Mouse (Mus musculus): ENCODE data around the gene Gatad2b. TPM values are rescaled to one million over a fixed set of nuclear protein-coding genes. Genes with fewer than 3 reads are reported as not detected.
"Not testable (repeated sequence)": the region's sequence is repeated elsewhere in the genome, so short reads cannot be mapped to it uniquely, and the experiment has no call there.

Gene Gatad2b
- polyA plus RNA-seq, 1 experiment from 2014 or later = 14.3 TPM

- H3K36me3 ChIP-seq (ENCODE audit: control insufficient read depth, insufficient read depth, low read length) = peaks cover 16% of the 10 kb centered on the region
- no peak for ATAC-seq (replicated peaks; ENCODE audit: insufficient number of reproducible peaks, low FRiP score, low TSS enrichment)
- WGBS (ENCODE audit: insufficient replicate concordance) = 87% methylated on average over 9 of the region's 9 CpGs
Measured at GRCm38 (mm10) chr3:90280708-90281107, 12.3 kb upstream of the Gatad2b start.

GRCm38 (mm10) chr3:90284150-90284549 lies 8.8 kb upstream of the Gatad2b start:
- no peak for ATAC-seq (replicated peaks; ENCODE audit: insufficient number of reproducible peaks, low FRiP score, low TSS enrichment)
- Histone ChIP-seq H3K9me3 (replicated peaks; ENCODE audit: control insufficient read depth, low read length) (no peaks in the 10 kb centered on the region), H3K4me2 (no peak overlapping the region), H3K4me3 (ENCODE audit: low read depth, low read length) (no peak overlapping the region), H3K4me1 (ENCODE audit: control insufficient read depth, insufficient read depth, low read length) (no peaks in the 10 kb centered on the region), H3K27me3 (ENCODE audit: control insufficient read depth, insufficient read depth, low read length) (no peaks in the 10 kb centered on the region), H3K9ac (ENCODE audit: low read depth, low read length) (no peak overlapping the region), H3K36me3 (ENCODE audit: control insufficient read depth, insufficient read depth, low read length) (peaks cover 11% of the 10 kb centered on the region), H3K27ac (ENCODE audit: low read depth, low read length) (no peak overlapping the region)
- WGBS (ENCODE audit: insufficient replicate concordance) = 92% methylated on average over 2 of the region's 2 CpGs

More at GRCm38 (mm10) chr3:90280708-90281107, 12.3 kb upstream of the Gatad2b start:
- no peaks in the 10 kb centered on the region for H3K9me3 ChIP-seq (replicated peaks; ENCODE audit: control insufficient read depth, low read length)
- no peak overlapping the region for H3K9ac ChIP-seq (ENCODE audit: low read depth, low read length)
- no peak overlapping the region for H3K27ac ChIP-seq (ENCODE audit: low read depth, low read length)
- H3K4me3 ChIP-seq (ENCODE audit: low read depth, low read length) = no peak overlapping the region
- H3K27me3 ChIP-seq (ENCODE audit: control insufficient read depth, insufficient read depth, low read length) = no peaks in the 10 kb centered on the region
- no peak overlapping the region for H3K4me2 ChIP-seq
- H3K4me1 ChIP-seq (ENCODE audit: control insufficient read depth, insufficient read depth, low read length) = no peaks in the 10 kb centered on the region

- H3K9ac ChIP-seq (ENCODE audit: low read depth, low read length); H3K36me3 ChIP-seq (ENCODE audit: control insufficient read depth, insufficient read depth, low read length); H3K4me3 ChIP-seq (ENCODE audit: low read depth, low read length); H3K9me3 ChIP-seq (replicated peaks; ENCODE audit: control insufficient read depth, low read length); H3K4me2 ChIP-seq; H3K27me3 ChIP-seq (ENCODE audit: control insufficient read depth, insufficient read depth, low read length); H3K27ac ChIP-seq (ENCODE audit: low read depth, low read length); H3K4me1 ChIP-seq (ENCODE audit: control insufficient read depth, insufficient read depth, low read length); ATAC-seq (replicated peaks; ENCODE audit: insufficient number of reproducible peaks, low FRiP score, low TSS enrichment): not testable (repeated sequence)
- WGBS (ENCODE audit: insufficient replicate concordance) = 53% methylated on average over 2 of the region's 3 CpGs
Measured at GRCm38 (mm10) chr3:90289403-90289802, 3.6 kb upstream of the Gatad2b start.

GRCm38 (mm10) chr3:90290602-90291001 lies 2.4 kb upstream of the Gatad2b start:
- H3K4me1 ChIP-seq (ENCODE audit: control insufficient read depth, insufficient read depth, low read length) = peaks cover 11% of the 10 kb centered on the region
- no peak overlapping the region for H3K4me3 ChIP-seq (ENCODE audit: low read depth, low read length)
- H3K27me3 ChIP-seq (ENCODE audit: control insufficient read depth, insufficient read depth, low read length) = no peaks in the 10 kb centered on the region
- no peaks in the 10 kb centered on the region for H3K9me3 ChIP-seq (replicated peaks; ENCODE audit: control insufficient read depth, low read length)
- H3K27ac ChIP-seq (ENCODE audit: low read depth, low read length) = no peak overlapping the region
- H3K4me2 ChIP-seq = no peak overlapping the region
- 76% methylated on average over 1 of the region's 1 CpGs for WGBS (ENCODE audit: insufficient replicate concordance)
- H3K36me3 ChIP-seq (ENCODE audit: control insufficient read depth, insufficient read depth, low read length) = no peaks in the 10 kb centered on the region
- H3K9ac ChIP-seq (ENCODE audit: low read depth, low read length) = no peak overlapping the region
- no peak for ATAC-seq (replicated peaks; ENCODE audit: insufficient number of reproducible peaks, low FRiP score, low TSS enrichment)

GRCm38 (mm10) chr3:90291982-90292344 lies 1.0 kb upstream of the Gatad2b start:
- Histone ChIP-seq H3K4me1 (ENCODE audit: control insufficient read depth, insufficient read depth, low read length) (peaks cover 11% of the 10 kb centered on the region), H3K27ac (ENCODE audit: low read depth, low read length) (peak overlapping the region; percentile 83), H3K4me2 (peak overlapping the region; percentile 67), H3K9me3 (replicated peaks; ENCODE audit: control insufficient read depth, low read length) (no peaks in the 10 kb centered on the region), H3K36me3 (ENCODE audit: control insufficient read depth, insufficient read depth, low read length) (no peaks in the 10 kb centered on the region), H3K9ac (ENCODE audit: low read depth, low read length) (peak overlapping the region; percentile 72), H3K4me3 (ENCODE audit: low read depth, low read length) (peak overlapping the region; percentile 83), H3K27me3 (ENCODE audit: control insufficient read depth, insufficient read depth, low read length) (no peaks in the 10 kb centered on the region)
- WGBS (ENCODE audit: insufficient replicate concordance) = 41% methylated on average over 2 of the region's 2 CpGs
- no peak for ATAC-seq (replicated peaks; ENCODE audit: insufficient number of reproducible peaks, low FRiP score, low TSS enrichment)

- Histone ChIP-seq H3K9ac (ENCODE audit: low read depth, low read length) (peak overlapping the region; percentile 90), H3K36me3 (ENCODE audit: control insufficient read depth, insufficient read depth, low read length) (no peaks in the 10 kb centered on the region), H3K4me1 (ENCODE audit: control insufficient read depth, insufficient read depth, low read length) (peaks cover 11% of the 10 kb centered on the region), H3K4me3 (ENCODE audit: low read depth, low read length) (peak overlapping the region; percentile 83), H3K27ac (ENCODE audit: low read depth, low read length) (peak overlapping the region; percentile 97), H3K27me3 (ENCODE audit: control insufficient read depth, insufficient read depth, low read length) (no peaks in the 10 kb centered on the region), H3K9me3 (replicated peaks; ENCODE audit: control insufficient read depth, low read length) (no peaks in the 10 kb centered on the region), H3K4me2 (peak overlapping the region; percentile 76)
- peak; percentile 29 for ATAC-seq (replicated peaks; ENCODE audit: insufficient number of reproducible peaks, low FRiP score, low TSS enrichment)
- under 1% methylated on average over 31 of the region's 68 CpGs for whole genome bisulfite sequencing (ENCODE audit: insufficient replicate concordance)
Measured at GRCm38 (mm10) chr3:90293352-90294063, 530 bp downstream of the Gatad2b start.

- H3K4me2 ChIP-seq = peak overlapping the region; percentile 76
- 3% methylated on average over 11 of the region's 11 CpGs for WGBS (ENCODE audit: insufficient replicate concordance)
- peak overlapping the region; percentile 97 for H3K27ac ChIP-seq (ENCODE audit: low read depth, low read length)
- peaks cover 11% of the 10 kb centered on the region for H3K4me1 ChIP-seq (ENCODE audit: control insufficient read depth, insufficient read depth, low read length)
- peak overlapping the region; percentile 90 for H3K9ac ChIP-seq (ENCODE audit: low read depth, low read length)
- H3K36me3 ChIP-seq (ENCODE audit: control insufficient read depth, insufficient read depth, low read length) = no peaks in the 10 kb centered on the region
- no peak for ATAC-seq (replicated peaks; ENCODE audit: insufficient number of reproducible peaks, low FRiP score, low TSS enrichment)
- H3K9me3 ChIP-seq (replicated peaks; ENCODE audit: control insufficient read depth, low read length) = no peaks in the 10 kb centered on the region
- H3K4me3 ChIP-seq (ENCODE audit: low read depth, low read length) = peak overlapping the region; percentile 83
- no peaks in the 10 kb centered on the region for H3K27me3 ChIP-seq (ENCODE audit: control insufficient read depth, insufficient read depth, low read length)
Measured at GRCm38 (mm10) chr3:90294064-90294440, 1.1 kb downstream of the Gatad2b start.

GRCm38 (mm10) chr3:90294651-90295050 lies 1.7 kb downstream of the Gatad2b start:
- Histone ChIP-seq H3K36me3 (ENCODE audit: control insufficient read depth, insufficient read depth, low read length) (no peaks in the 10 kb centered on the region), H3K27me3 (ENCODE audit: control insufficient read depth, insufficient read depth, low read length) (no peaks in the 10 kb centered on the region), H3K4me3 (ENCODE audit: low read depth, low read length) (peak overlapping the region; percentile 83), H3K27ac (ENCODE audit: low read depth, low read length) (no peak overlapping the region), H3K4me1 (ENCODE audit: control insufficient read depth, insufficient read depth, low read length) (peaks cover 11% of the 10 kb centered on the region), H3K9me3 (replicated peaks; ENCODE audit: control insufficient read depth, low read length) (no peaks in the 10 kb centered on the region), H3K9ac (ENCODE audit: low read depth, low read length) (no peak overlapping the region), H3K4me2 (peak overlapping the region; percentile 76)
- ATAC-seq (replicated peaks; ENCODE audit: insufficient number of reproducible peaks, low FRiP score, low TSS enrichment) = no peak
- WGBS (ENCODE audit: insufficient replicate concordance) = 57% methylated on average over 2 of the region's 2 CpGs

GRCm38 (mm10) chr3:90305801-90306200 lies 12.8 kb downstream of the Gatad2b start:
- no peaks in the 10 kb centered on the region for H3K27me3 ChIP-seq (ENCODE audit: control insufficient read depth, insufficient read depth, low read length)
- H3K4me3 ChIP-seq (ENCODE audit: low read depth, low read length) = no peak overlapping the region
- WGBS (ENCODE audit: insufficient replicate concordance) = 68% methylated on average over 3 of the region's 3 CpGs
- ATAC-seq (replicated peaks; ENCODE audit: insufficient number of reproducible peaks, low FRiP score, low TSS enrichment) = no peak
- no peak overlapping the region for H3K27ac ChIP-seq (ENCODE audit: low read depth, low read length)
- no peak overlapping the region for H3K9ac ChIP-seq (ENCODE audit: low read depth, low read length)
- no peaks in the 10 kb centered on the region for H3K4me1 ChIP-seq (ENCODE audit: control insufficient read depth, insufficient read depth, low read length)
- no peak overlapping the region for H3K4me2 ChIP-seq
- H3K9me3 ChIP-seq (replicated peaks; ENCODE audit: control insufficient read depth, low read length) = no peaks in the 10 kb centered on the region
- H3K36me3 ChIP-seq (ENCODE audit: control insufficient read depth, insufficient read depth, low read length) = no peaks in the 10 kb centered on the region
